Mouse (Mus musculus): ENCODE results near the gene Dab1. TPM values are rescaled to one million over a fixed set of nuclear protein-coding genes. Genes with fewer than 3 reads are reported as not detected.

Dab1 gene
- polyA plus RNA-seq, 1 experiment, result 1.1 TPM

GRCm38 (mm10) chr4:104057116-104057515 lies 438.0 kb downstream of the Dab1 start:
- H3K4me3 ChIP-seq (ENCODE audit: control insufficient read depth, low read depth, low read length), result no peak overlapping the region
- H3K36me3 ChIP-seq (ENCODE audit: control insufficient read depth, insufficient read depth, low read length), result no peaks in the 10 kb centered on the region
- H3K27ac ChIP-seq (ENCODE audit: control insufficient read depth, insufficient read depth, low read depth, low read length), result no peak overlapping the region
- H3K27me3 ChIP-seq (ENCODE audit: control insufficient read depth, insufficient read depth, low read length), result no peaks in the 10 kb centered on the region
- TF ChIP-seq POLR2A (IDR thresholded peaks at IDR 0.05; ENCODE audit: control insufficient read depth, low read depth, low read length) (no peak), CTCF (IDR thresholded peaks at IDR 0.05; ENCODE audit: control insufficient read depth, insufficient read depth, insufficient replicate concordance, low read depth, low read length) (no peak)
- no peaks in the 10 kb centered on the region for H3K4me1 ChIP-seq (ENCODE audit: control insufficient read depth, insufficient read depth, low read length)

GRCm38 (mm10) chr4:104059569-104059968 lies 440.4 kb downstream of the Dab1 start:
- no peak for TF ChIP-seq POLR2A (IDR thresholded peaks at IDR 0.05; ENCODE audit: control insufficient read depth, low read depth, low read length)
- TF ChIP-seq CTCF (IDR thresholded peaks at IDR 0.05; ENCODE audit: control insufficient read depth, insufficient read depth, insufficient replicate concordance, low read depth, low read length), result no peak
- H3K4me1 ChIP-seq (ENCODE audit: control insufficient read depth, insufficient read depth, low read length), result no peaks in the 10 kb centered on the region

GRCm38 (mm10) chr4:104062356-104062755 lies 443.2 kb downstream of the Dab1 start:
- Histone ChIP-seq H3K4me1 (ENCODE audit: control insufficient read depth, insufficient read depth, low read length) (no peaks in the 10 kb centered on the region), H3K36me3 (ENCODE audit: control insufficient read depth, insufficient read depth, low read length) (no peaks in the 10 kb centered on the region), H3K27ac (ENCODE audit: control insufficient read depth, insufficient read depth, low read depth, low read length) (no peak overlapping the region), H3K27me3 (ENCODE audit: control insufficient read depth, insufficient read depth, low read length) (no peaks in the 10 kb centered on the region), H3K4me3 (ENCODE audit: control insufficient read depth, low read depth, low read length) (no peak overlapping the region)
- TF ChIP-seq POLR2A (IDR thresholded peaks at IDR 0.05; ENCODE audit: control insufficient read depth, low read depth, low read length) (no peak), CTCF (IDR thresholded peaks at IDR 0.05; ENCODE audit: control insufficient read depth, insufficient read depth, insufficient replicate concordance, low read depth, low read length) (no peak)

More at GRCm38 (mm10) chr4:104059569-104059968, 440.4 kb downstream of the Dab1 start:
- Histone ChIP-seq H3K4me3 (ENCODE audit: control insufficient read depth, low read depth, low read length) (no peak overlapping the region), H3K36me3 (ENCODE audit: control insufficient read depth, insufficient read depth, low read length) (no peaks in the 10 kb centered on the region), H3K27me3 (ENCODE audit: control insufficient read depth, insufficient read depth, low read length) (no peaks in the 10 kb centered on the region), H3K27ac (ENCODE audit: control insufficient read depth, insufficient read depth, low read depth, low read length) (no peak overlapping the region)

- Histone ChIP-seq H3K4me3 (ENCODE audit: control insufficient read depth, low read depth, low read length) (no peak overlapping the region), H3K36me3 (ENCODE audit: control insufficient read depth, insufficient read depth, low read length) (no peaks in the 10 kb centered on the region)
- no peak for TF ChIP-seq CTCF (IDR thresholded peaks at IDR 0.05; ENCODE audit: control insufficient read depth, insufficient read depth, insufficient replicate concordance, low read depth, low read length)
- TF ChIP-seq POLR2A (IDR thresholded peaks at IDR 0.05; ENCODE audit: control insufficient read depth, low read depth, low read length), result no peak
Observed at GRCm38 (mm10) chr4:104066901-104067300, 447.7 kb downstream of the Dab1 start.

DNA sequence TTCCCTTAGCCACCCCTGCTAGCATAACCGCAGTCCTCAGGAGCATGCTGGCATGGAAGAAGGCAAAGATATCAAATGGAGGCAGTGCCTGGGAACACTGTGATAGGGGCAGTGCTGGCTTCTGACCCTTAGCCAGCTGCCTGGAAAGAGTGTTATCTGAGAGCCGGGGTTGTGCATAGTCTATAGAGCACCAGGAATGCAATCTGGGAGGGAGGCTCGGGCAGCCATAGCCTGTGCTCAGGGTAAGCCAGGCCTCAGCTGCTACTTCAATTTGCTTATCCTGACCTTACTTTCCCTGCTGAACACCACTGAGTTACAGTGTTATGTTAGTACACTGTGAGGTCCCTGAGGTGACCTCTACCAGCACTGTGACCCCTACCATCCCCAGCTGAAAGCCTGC lies 448.6 kb downstream of the Dab1 start:
- no peak overlapping the region for H3K4me3 ChIP-seq (ENCODE audit: control insufficient read depth, low read depth, low read length)
- TF ChIP-seq CTCF (IDR thresholded peaks at IDR 0.05; ENCODE audit: control insufficient read depth, insufficient read depth, insufficient replicate concordance, low read depth, low read length) (no peak), POLR2A (IDR thresholded peaks at IDR 0.05; ENCODE audit: control insufficient read depth, low read depth, low read length) (no peak)
- H3K27me3 ChIP-seq (ENCODE audit: control insufficient read depth, insufficient read depth, low read length), result no peaks in the 10 kb centered on the region
- H3K36me3 ChIP-seq (ENCODE audit: control insufficient read depth, insufficient read depth, low read length), result no peaks in the 10 kb centered on the region
- no peak overlapping the region for H3K27ac ChIP-seq (ENCODE audit: control insufficient read depth, insufficient read depth, low read depth, low read length)
- H3K4me1 ChIP-seq (ENCODE audit: control insufficient read depth, insufficient read depth, low read length), result no peaks in the 10 kb centered on the region

More at GRCm38 (mm10) chr4:104066901-104067300, 447.7 kb downstream of the Dab1 start:
- Histone ChIP-seq H3K27me3 (ENCODE audit: control insufficient read depth, insufficient read depth, low read length) (no peaks in the 10 kb centered on the region), H3K27ac (ENCODE audit: control insufficient read depth, insufficient read depth, low read depth, low read length) (no peak overlapping the region), H3K4me1 (ENCODE audit: control insufficient read depth, insufficient read depth, low read length) (no peaks in the 10 kb centered on the region)

DNA sequence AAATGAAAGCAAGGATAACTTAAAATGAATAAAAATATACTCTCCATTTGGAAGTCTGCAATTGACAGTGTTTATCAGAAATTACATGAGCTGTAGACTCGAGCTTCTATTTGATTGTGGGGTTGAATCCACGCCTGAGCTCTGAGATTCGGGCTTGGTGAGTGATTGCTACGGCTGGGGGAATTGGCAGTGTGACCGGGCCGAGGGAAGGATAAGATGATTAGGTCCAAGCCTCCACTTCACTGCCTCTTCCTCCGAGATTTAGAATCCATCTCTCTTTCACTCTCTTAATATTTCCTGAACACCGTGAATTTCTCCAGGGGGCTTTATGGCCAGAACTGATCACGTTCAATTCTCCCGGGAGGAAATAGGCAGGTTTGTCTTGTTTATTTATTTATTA lies 452.1 kb downstream of the Dab1 start:
- TF ChIP-seq POLR2A (IDR thresholded peaks at IDR 0.05; ENCODE audit: control insufficient read depth, low read depth, low read length), result no peak
- Histone ChIP-seq H3K36me3 (ENCODE audit: control insufficient read depth, insufficient read depth, low read length) (no peaks in the 10 kb centered on the region), H3K27me3 (ENCODE audit: control insufficient read depth, insufficient read depth, low read length) (no peaks in the 10 kb centered on the region), H3K27ac (ENCODE audit: control insufficient read depth, insufficient read depth, low read depth, low read length) (no peak overlapping the region), H3K4me1 (ENCODE audit: control insufficient read depth, insufficient read depth, low read length) (no peaks in the 10 kb centered on the region), H3K4me3 (ENCODE audit: control insufficient read depth, low read depth, low read length) (no peak overlapping the region)

DNA sequence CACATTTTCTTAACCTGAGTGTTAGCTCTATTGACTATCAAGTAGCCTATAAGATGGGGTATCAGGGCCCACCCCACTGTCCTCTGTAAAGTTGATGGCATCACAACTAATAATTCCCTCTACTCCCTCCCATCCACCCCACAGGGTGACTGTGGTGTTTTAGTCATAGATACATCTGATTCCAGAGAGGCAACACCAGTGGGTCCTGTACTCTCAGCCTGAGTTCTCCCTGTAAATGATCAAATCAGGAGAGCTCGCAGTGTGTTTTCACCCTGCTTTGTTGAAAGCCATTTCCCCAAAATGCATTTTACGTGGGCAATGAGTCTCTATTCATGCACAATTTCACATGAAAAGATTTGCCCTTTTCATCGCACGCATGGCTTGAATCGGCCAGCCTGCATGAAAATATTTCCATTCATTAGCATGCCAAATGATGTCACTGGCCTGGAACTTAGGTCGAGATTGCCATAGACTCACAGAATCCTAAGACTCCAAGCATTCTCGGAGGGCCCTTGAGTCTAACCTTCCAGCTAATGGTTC lies 454.8 kb downstream of the Dab1 start:
- no peaks in the 10 kb centered on the region for H3K4me1 ChIP-seq (ENCODE audit: control insufficient read depth, insufficient read depth, low read length)
- no peak overlapping the region for H3K4me3 ChIP-seq (ENCODE audit: control insufficient read depth, low read depth, low read length)
- TF ChIP-seq CTCF (IDR thresholded peaks at IDR 0.05; ENCODE audit: control insufficient read depth, insufficient read depth, insufficient replicate concordance, low read depth, low read length) (no peak), POLR2A (IDR thresholded peaks at IDR 0.05; ENCODE audit: control insufficient read depth, low read depth, low read length) (no peak)
- H3K27me3 ChIP-seq (ENCODE audit: control insufficient read depth, insufficient read depth, low read length), result no peaks in the 10 kb centered on the region
- H3K27ac ChIP-seq (ENCODE audit: control insufficient read depth, insufficient read depth, low read depth, low read length), result no peak overlapping the region
- H3K36me3 ChIP-seq (ENCODE audit: control insufficient read depth, insufficient read depth, low read length), result no peaks in the 10 kb centered on the region

DNA sequence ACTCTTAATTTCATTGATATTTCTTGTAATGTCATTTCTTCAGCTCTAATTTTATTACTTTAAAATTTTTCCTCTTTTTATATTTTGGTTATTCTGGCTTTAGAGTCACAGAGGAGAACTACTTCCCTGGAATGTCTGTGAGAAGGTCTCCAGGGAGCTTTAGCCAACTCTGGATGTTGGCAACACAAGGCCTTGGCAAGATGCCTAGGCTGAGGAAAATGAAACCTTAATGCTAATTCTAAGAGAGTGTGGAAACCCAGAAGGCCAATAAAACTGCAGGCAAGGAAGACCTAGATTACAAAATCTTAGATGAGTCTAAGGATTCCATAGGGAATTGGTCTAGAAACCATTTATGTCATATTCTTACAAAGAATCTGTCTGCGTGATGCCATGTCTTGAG lies 458.6 kb downstream of the Dab1 start:
- TF ChIP-seq CTCF (IDR thresholded peaks at IDR 0.05; ENCODE audit: control insufficient read depth, insufficient read depth, insufficient replicate concordance, low read depth, low read length), result no peak
- TF ChIP-seq POLR2A (IDR thresholded peaks at IDR 0.05; ENCODE audit: control insufficient read depth, low read depth, low read length), result no peak
- H3K36me3 ChIP-seq (ENCODE audit: control insufficient read depth, insufficient read depth, low read length), result no peaks in the 10 kb centered on the region
- no peak overlapping the region for H3K27ac ChIP-seq (ENCODE audit: control insufficient read depth, insufficient read depth, low read depth, low read length)
- H3K4me3 ChIP-seq (ENCODE audit: control insufficient read depth, low read depth, low read length), result no peak overlapping the region
- no peaks in the 10 kb centered on the region for H3K4me1 ChIP-seq (ENCODE audit: control insufficient read depth, insufficient read depth, low read length)
- H3K27me3 ChIP-seq (ENCODE audit: control insufficient read depth, insufficient read depth, low read length), result no peaks in the 10 kb centered on the region
